Mouse (Mus musculus): ENCODE data around the gene Otop2. TPM values are rescaled to one million over a fixed set of nuclear protein-coding genes. Genes with fewer than 3 reads are reported as not detected.
A peak's percentile ranks its signal among the peaks of the same experiment; 100 is the strongest.

Gene Otop2
- polyA plus RNA-seq, 1 experiment from 2014 or later, result not detected

DNA sequence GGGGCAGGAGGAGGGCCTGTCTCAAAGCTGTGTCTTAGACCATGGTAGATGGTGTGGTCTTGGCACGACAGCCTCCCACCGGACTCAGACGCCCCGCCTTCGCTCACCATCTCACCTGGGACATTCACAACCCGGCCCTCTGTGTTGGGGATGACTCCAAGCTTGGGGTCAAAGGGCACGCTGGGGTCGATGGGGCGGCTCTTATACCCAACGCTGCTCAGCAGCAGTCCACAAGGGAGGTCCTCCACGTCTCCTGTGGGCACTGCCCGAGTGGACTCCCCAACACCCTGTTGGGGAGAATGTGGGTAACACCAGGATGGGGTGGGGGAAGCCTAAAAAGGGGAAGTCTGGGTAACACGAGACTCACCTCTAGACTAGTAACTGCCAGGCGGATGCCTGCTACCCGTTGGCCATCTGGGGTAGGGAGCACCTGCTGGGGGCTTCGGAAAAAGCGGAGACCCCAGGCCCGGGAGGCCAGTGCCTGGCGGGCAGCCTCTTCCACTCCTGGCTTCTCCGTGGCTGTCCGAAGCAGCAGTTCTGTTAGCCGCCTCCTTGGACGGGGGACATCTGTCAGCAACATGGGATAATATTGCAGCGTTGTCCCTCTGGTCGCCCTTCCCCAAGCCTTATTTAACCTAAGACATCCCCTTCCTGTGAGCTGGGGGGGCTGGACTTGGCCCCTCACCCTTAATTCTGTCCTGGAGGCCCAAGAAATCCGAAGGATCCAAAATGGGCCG is 37.5 kb upstream of the Otop2 start:
- no peak overlapping the region for H3K27ac ChIP-seq
- H3K4me1 ChIP-seq (replicated peaks), result peaks cover 21% of the 10 kb centered on the region
- H3K4me2 ChIP-seq (replicated peaks), result no peak overlapping the region
- H3K9ac ChIP-seq, result no peak overlapping the region
- no peak for ATAC-seq
- no peak overlapping the region for H3K4me3 ChIP-seq (replicated peaks)
- 90% methylated on average over 27 of the region's 27 CpGs for WGBS
- H3K36me3 ChIP-seq, result no peaks in the 10 kb centered on the region
- H3K9me3 ChIP-seq, result no peaks in the 10 kb centered on the region
- peaks cover 43% of the 10 kb centered on the region for H3K27me3 ChIP-seq (replicated peaks)

DNA sequence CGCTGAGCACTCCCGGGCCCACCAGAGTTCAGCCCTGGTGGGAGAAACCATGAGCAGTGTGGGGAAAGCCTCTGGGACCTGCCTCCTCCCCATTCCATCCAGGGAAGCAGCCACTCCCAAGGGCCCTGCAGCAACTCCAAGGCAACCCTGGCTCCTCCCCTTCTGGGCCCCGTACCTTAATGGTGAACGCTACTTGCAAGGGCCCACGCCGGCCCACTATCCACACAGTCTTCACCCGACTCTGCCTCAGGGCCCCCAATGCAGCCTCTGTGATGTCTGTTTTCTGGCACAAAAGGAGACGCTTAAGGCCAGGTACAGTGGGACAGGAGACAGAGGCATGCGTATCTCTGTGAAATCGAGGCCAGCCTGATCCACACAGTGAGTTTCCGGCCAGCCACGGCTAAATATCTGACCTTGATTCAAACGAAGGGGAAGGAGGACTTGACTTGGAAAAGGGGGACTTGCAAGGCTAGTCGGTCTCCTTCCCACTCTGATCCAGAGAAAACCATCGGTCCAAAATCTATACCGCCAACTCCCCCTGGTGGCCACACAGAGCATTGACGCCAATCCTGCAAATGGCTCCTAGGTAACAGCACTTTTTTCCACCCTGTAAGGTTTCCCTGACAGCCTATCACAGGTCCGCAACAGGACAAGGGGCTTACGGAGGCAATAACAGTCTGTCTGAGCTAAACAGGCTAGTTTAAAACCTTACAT is 36.7 kb upstream of the Otop2 start:
- Histone ChIP-seq H3K9ac (no peak overlapping the region), H3K4me1 (replicated peaks) (peaks cover 21% of the 10 kb centered on the region), H3K27me3 (replicated peaks) (peaks cover 35% of the 10 kb centered on the region), H3K27ac (no peak overlapping the region), H3K36me3 (no peaks in the 10 kb centered on the region), H3K4me3 (replicated peaks) (no peak overlapping the region), H3K4me2 (replicated peaks) (no peak overlapping the region), H3K9me3 (no peaks in the 10 kb centered on the region)
- WGBS, result 32% methylated on average over 19 of the region's 19 CpGs
- peak; percentile 10; the same call in 1 of the 2 replicates for ATAC-seq

DNA sequence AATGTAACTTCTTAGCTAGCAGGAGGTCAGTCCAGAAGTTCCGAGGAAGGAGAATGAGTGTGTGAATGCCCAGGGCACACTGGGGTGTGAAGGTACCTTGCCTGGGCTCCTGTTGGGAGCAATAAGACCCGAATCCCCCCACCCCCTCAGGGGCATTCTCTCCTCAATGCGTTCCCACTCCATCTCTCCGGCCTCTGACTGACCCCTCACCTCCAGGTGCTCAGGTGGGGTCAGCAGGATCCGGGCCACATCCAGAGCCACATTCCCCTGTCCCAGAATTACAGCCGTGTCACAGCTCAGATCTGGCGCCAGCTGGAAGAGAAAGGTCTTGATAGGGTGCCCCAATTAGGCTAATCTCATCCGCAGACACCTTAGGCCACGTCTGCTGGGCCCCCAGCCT is 35.9 kb upstream of the Otop2 start:
- Histone ChIP-seq H3K27ac (no peak overlapping the region), H3K27me3 (replicated peaks) (peaks cover 28% of the 10 kb centered on the region), H3K9me3 (no peaks in the 10 kb centered on the region), H3K36me3 (no peaks in the 10 kb centered on the region), H3K4me3 (replicated peaks) (no peak overlapping the region), H3K4me1 (replicated peaks) (peaks cover 25% of the 10 kb centered on the region), H3K9ac (no peak overlapping the region), H3K4me2 (replicated peaks) (no peak overlapping the region)
- WGBS, result 88% methylated on average over 9 of the region's 9 CpGs
- ATAC-seq, result no peak

DNA sequence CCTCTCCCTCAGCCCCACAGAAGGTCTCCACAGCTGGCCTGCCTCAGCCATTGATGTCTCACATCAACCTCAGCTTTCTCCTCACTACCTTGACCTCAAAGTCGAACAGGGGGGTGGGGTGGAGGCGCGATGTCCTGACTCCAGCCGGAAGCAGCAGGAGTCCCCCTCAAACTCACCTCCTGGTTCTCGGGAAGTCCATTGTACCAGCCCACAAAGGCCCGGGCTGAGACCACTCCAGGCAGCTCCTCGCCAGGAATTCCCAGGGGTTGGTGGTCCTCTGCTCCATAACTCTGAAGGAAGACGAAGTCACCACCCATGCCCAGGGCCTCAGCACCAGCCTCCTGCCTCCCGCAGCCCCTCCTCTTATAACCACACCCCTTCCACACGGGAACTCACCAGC is 35.5 kb upstream of the Otop2 start:
- H3K4me2 ChIP-seq (replicated peaks), result no peak overlapping the region
- ATAC-seq, result no peak
- 72% methylated on average over 10 of the region's 10 CpGs for WGBS
- H3K27me3 ChIP-seq (replicated peaks), result peaks cover 23% of the 10 kb centered on the region
- H3K4me3 ChIP-seq (replicated peaks), result no peak overlapping the region
- H3K4me1 ChIP-seq (replicated peaks), result peaks cover 28% of the 10 kb centered on the region
- no peaks in the 10 kb centered on the region for H3K36me3 ChIP-seq
- H3K27ac ChIP-seq, result no peak overlapping the region
- H3K9me3 ChIP-seq, result no peaks in the 10 kb centered on the region
- no peak overlapping the region for H3K9ac ChIP-seq

DNA sequence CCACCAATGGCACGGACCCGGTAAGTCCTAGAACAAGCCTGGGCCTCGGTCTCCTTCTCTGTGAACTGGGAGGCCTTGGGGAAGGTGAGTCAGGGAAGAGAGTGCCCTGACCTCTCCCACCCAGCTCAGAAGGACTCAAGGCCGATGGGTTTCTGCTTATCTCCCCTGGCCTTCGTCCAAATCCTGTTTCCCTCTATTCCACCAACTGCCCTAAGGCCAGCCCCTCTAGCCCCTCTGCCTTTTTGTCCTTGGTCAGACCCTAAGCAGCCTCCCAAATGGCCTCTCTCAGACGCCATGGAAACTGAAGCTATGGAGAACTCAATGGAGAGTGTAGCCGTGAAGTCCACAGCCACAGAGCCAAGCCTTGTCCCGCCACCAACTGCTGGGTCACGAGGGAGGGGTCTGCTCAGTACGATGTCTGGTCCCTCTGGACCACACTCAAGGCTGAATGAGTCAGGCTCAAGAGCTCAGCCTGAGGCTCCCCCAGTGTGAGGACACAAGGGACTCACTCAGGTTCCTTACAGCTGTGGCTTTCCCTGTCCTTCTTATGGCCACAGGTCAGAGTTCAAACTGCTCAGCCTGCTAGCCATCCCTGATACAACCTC is 34.0 kb upstream of the Otop2 start:
- Histone ChIP-seq H3K4me3 (replicated peaks) (no peak overlapping the region), H3K9me3 (no peaks in the 10 kb centered on the region), H3K27ac (no peak overlapping the region), H3K9ac (no peak overlapping the region), H3K36me3 (no peaks in the 10 kb centered on the region), H3K27me3 (replicated peaks) (peaks cover 8% of the 10 kb centered on the region), H3K4me2 (replicated peaks) (no peak overlapping the region), H3K4me1 (replicated peaks) (peaks cover 22% of the 10 kb centered on the region)
- no peak for ATAC-seq
- WGBS, result 77% methylated on average over 10 of the region's 10 CpGs

DNA sequence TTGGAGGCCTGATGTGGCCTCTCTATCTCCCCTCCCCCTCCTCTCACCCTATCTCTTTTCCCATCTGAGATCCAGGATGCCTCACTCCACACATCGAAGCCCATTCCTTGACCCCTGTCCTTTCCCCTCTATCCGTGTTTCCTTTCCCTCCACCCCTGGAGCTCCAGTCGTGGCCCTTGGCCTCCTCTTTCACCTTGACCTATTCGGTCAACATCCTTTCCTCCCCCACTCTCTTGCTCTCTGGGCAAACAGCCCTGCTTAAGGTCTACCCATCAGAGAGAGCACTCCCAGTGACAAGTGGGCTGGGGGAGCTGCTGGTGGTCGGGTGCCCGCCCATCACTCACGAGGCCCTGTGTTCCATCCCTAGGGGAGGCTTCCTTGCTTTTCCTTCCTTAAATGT is 33.2 kb upstream of the Otop2 start:
- Histone ChIP-seq H3K36me3 (no peaks in the 10 kb centered on the region), H3K27ac (no peak overlapping the region), H3K9me3 (no peaks in the 10 kb centered on the region), H3K4me1 (replicated peaks) (peaks cover 22% of the 10 kb centered on the region), H3K9ac (no peak overlapping the region), H3K27me3 (replicated peaks) (peaks cover under 1% of the 10 kb centered on the region), H3K4me2 (replicated peaks) (no peak overlapping the region), H3K4me3 (replicated peaks) (no peak overlapping the region)
- 61% methylated on average over 7 of the region's 7 CpGs for WGBS
- ATAC-seq, result no peak

DNA sequence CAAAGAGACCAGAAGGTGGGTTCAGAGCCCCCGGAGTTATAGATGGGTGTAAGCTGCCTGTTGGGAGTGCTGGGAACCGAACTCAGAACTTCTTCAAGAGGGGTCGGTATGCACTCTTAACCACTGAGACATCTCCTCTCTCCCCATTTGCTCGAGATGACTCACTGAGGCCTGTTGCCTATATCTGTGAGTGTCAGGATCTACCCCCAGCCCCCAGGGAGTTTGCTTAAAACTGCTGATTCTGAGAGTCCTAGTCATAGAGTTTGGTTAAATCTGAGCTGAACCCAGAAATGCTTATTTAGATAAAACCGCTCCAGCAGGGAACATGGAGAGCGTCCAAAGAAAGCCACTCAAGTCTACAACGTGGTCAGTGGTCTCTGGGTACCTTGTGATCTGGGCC is 32.8 kb upstream of the Otop2 start:
- 88% methylated on average over 7 of the region's 7 CpGs for WGBS

DNA sequence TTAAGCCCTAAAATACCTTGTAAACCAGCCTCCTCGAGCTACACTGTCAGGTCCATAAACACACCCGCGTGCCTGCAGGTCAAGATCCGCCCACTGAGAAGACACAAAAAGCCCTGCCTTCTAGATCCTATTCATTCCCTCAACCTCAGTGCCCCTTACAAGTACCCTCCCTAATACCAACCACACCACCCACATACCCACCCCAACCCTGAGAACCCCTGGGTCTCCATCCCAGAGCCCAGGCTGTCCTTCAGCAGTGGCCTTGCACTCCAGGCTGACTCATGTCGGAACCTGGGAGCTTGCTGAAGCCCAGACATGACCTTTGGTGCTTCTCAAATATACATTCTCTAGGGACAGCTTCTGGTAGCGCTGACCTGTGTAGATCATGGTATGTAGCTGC is 32.2 kb upstream of the Otop2 start:
- Histone ChIP-seq H3K4me1 (replicated peaks) (peaks cover 22% of the 10 kb centered on the region), H3K27me3 (replicated peaks) (no peaks in the 10 kb centered on the region), H3K9ac (no peak overlapping the region), H3K4me2 (replicated peaks) (no peak overlapping the region), H3K9me3 (no peaks in the 10 kb centered on the region), H3K27ac (no peak overlapping the region), H3K36me3 (no peaks in the 10 kb centered on the region), H3K4me3 (replicated peaks) (no peak overlapping the region)
- no peak for ATAC-seq
- 71% methylated on average over 6 of the region's 6 CpGs for WGBS

More for the DNA sequence above, 32.8 kb upstream of the Otop2 start:
- Histone ChIP-seq H3K4me1 (replicated peaks) (peaks cover 22% of the 10 kb centered on the region), H3K27me3 (replicated peaks) (no peaks in the 10 kb centered on the region), H3K9ac (no peak overlapping the region), H3K4me3 (replicated peaks) (no peak overlapping the region), H3K36me3 (no peaks in the 10 kb centered on the region), H3K9me3 (no peaks in the 10 kb centered on the region), H3K4me2 (replicated peaks) (no peak overlapping the region), H3K27ac (no peak overlapping the region)
- ATAC-seq, result no peak

DNA sequence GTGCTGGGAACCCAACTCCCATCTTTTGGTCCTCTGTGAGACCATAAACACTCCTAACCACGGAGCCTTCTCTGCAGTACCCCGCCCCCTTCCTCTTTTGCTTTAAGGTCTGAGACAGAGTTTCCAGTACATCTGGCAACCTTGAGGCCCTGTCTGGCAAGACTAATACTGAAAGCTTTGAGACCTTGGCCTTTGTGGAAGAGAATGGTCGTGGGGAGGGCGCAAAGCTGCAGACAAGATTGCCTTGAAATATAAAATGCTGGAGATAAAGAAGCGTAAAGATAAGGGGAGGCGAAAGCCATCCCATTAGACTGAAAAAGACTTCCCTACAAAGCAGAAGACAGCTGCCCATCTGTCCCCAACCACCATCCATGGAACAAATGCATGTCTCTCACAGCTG is 31.5 kb upstream of the Otop2 start:
- 68% methylated on average over 6 of the region's 6 CpGs for WGBS
- Histone ChIP-seq H3K4me1 (replicated peaks) (peaks cover 18% of the 10 kb centered on the region), H3K27me3 (replicated peaks) (no peaks in the 10 kb centered on the region), H3K4me2 (replicated peaks) (peak overlapping the region; percentile 87), H3K9me3 (no peaks in the 10 kb centered on the region), H3K36me3 (no peaks in the 10 kb centered on the region), H3K4me3 (replicated peaks) (peak overlapping the region; percentile 59; the same call in 1 of the 2 replicates), H3K9ac (no peak overlapping the region), H3K27ac (no peak overlapping the region)
- ATAC-seq, result no peak

DNA sequence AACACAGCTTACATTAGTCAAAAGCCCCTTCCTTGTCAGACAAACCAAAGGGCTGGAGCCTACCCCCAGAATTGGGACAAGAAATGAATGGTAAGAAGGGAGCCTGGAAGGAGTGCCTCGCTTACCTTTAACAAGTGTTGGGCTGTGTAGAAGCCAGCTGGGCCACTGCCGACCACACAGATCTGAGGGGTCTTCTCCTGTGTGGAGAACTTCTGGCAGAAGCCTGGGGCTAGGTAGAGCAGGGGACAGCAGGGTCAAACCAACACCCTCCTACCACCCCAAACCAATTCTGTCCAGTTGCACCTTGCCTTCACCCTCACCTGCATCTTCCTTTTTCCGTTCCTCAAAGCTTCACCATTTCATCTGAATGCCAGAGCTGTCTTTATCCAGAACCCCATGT is 31.0 kb upstream of the Otop2 start:
- Histone ChIP-seq H3K9ac (peak overlapping the region; percentile 79), H3K36me3 (no peaks in the 10 kb centered on the region)
- WGBS, result 62% methylated on average over 3 of the region's 3 CpGs

DNA sequence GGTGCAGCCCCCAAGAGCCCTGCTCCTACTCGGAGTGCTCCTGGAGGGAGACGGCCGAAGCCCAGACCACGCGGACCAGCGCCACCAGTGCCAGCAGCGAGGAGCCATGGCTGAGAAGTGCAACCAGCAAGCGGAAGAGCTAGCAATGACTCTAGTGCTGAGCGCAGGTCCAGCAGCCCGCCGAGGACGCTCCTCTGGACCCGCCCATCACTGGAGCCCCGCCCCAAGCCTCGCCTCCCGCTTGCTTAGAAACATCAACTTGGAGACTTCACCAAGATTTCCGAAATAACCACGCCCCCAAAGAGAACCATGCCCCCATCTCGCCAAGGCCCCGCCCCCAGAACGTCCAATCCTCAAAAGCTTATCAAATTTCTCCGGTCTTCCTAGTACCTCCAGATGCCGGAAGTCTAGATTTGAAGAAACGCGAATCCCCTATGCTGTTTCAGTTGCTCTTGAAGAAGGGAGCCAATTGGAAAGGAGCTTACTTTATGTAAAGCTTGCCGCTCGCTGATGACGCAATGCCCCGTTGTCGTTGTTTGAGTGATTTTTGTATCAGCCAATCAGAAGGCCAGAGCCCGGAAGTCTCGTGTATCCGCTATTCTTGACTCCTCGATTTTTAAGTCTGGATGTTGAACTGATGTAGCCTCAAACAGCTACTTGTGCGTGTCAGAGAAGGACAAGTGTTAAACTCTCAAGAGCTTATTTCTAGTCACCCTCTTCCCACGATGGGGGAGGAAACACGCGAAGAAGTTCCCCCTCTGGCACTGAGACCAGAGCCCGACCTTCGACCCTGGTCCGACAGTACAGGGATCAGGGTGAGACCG is 30.0 kb upstream of the Otop2 start, which contains the start of gene Fdxr:
TSS of gene Fdxr (minus strand) at position 271 of the 824 bp plus-strand sequence.
- peak within 1 kb of the TSS; percentile 87 for H3K4me2 ChIP-seq (replicated peaks)

More for the DNA sequence above, 31.0 kb upstream of the Otop2 start:
- H3K27ac ChIP-seq, result no peak overlapping the region
- H3K4me3 ChIP-seq (replicated peaks), result peak overlapping the region; percentile 59
- no peaks in the 10 kb centered on the region for H3K9me3 ChIP-seq
- no peaks in the 10 kb centered on the region for H3K27me3 ChIP-seq (replicated peaks)
- H3K4me1 ChIP-seq (replicated peaks), result peaks cover 18% of the 10 kb centered on the region
- no peak for ATAC-seq
- H3K4me2 ChIP-seq (replicated peaks), result peak overlapping the region; percentile 87

DNA sequence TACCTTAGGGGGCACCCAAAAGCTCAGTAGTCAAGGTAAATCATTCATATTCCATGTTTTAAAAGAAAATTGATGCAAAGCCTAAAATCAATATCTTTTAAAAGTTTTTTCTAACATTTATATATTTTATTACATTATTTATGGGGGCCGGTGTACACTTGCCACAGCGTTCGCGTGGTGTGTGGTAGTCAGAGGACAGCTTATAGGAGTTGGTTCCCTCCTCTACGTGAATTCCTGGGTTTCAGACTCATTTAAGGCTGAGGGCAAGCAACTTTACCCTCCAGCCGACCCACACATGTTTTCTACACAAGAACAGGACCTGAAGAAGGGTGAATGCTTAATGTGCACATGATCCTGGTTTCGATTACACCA is 29.4 kb upstream of the Otop2 start:
- Histone ChIP-seq H3K9me3 (no peaks in the 10 kb centered on the region), H3K4me3 (replicated peaks) (peak overlapping the region; percentile 47), H3K4me2 (replicated peaks) (peak overlapping the region; percentile 59), H3K27me3 (replicated peaks) (no peaks in the 10 kb centered on the region), H3K36me3 (no peaks in the 10 kb centered on the region), H3K4me1 (replicated peaks) (peaks cover 18% of the 10 kb centered on the region), H3K27ac (peak overlapping the region; percentile 70), H3K9ac (peak overlapping the region; percentile 41; the same call in 1 of the 2 replicates)
- ATAC-seq, result 0 out of 2 replicates have a peak, but pooled peaks have one; percentile 5
- 18% methylated on average over 7 of the region's 7 CpGs for WGBS

More for the DNA sequence above, 30.0 kb upstream of the Otop2 start, which contains the start of gene Fdxr:
- under 1% methylated on average over 42 of the region's 42 CpGs for WGBS
- peak; percentile 97 for ATAC-seq
- H3K27ac ChIP-seq, result peak within 1 kb of the TSS; percentile 85
- H3K36me3 ChIP-seq, result no peaks in the 10 kb centered on the region
- no peaks in the 10 kb centered on the region for H3K27me3 ChIP-seq (replicated peaks)
- H3K9ac ChIP-seq, result peak within 1 kb of the TSS; percentile 79
- H3K9me3 ChIP-seq, result no peaks in the 10 kb centered on the region
- peak within 1 kb of the TSS; percentile 59 for H3K4me3 ChIP-seq (replicated peaks)
- peaks cover 18% of the 10 kb centered on the region for H3K4me1 ChIP-seq (replicated peaks)

Data from intestine, embryonic 15.5 days (tissue).